In the genomic region with DNA sequence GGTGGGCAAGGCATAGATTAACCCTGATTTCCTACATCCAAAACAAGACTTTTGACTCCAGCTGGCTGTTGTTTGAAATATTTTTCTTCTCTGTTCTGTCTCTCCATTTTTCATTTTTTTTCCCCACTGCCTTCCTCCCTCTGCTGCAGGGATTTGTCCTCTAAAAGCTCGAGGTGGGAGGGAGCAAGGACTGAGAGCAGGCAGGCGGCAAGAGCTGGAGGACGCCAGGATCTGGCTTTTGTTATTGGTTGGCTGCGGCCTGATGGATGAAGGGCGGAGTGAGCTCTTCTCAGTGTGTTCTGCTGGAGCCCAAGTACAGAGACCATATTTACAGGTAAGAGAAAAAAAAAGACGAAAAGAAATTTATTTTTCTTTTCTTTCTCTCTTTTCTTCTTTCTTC, we compare ENCODE assay signal across 9 mouse cellular contexts. TPM values are rescaled to one million over a fixed set of nuclear protein-coding genes. Genes with fewer than 3 reads are reported as not detected.
DNase-seq lines count a peak whose midpoint lies in the region; ATAC-seq lines count a peak whose summit lies in the region.
"Had no signal": no experiment of that assay in that cellular context is flagged by ENCODE, and none has a peak within 500 bp of the region (broad histone marks: within the 10 kb centered on the region; RNA-seq: fewer than 3 reads in every experiment).

Csrnp3 (plus strand) TSS at position 217 of the 400 bp plus-strand sequence.

- no peaks in the 10 kb centered on the region for H3K27me3 ChIP-seq in kidney, embryonic 14.5 days (ENCODE audit: control insufficient read depth, insufficient read depth, low read length)

- no peaks in the 10 kb centered on the region for H3K4me1 ChIP-seq in kidney, embryonic 14.5 days (ENCODE audit: control insufficient read depth, insufficient read depth, low read length)

- H3K9ac ChIP-seq in kidney, embryonic 14.5 days (ENCODE audit: low read depth, low read length) = peak within 1 kb of the TSS; percentile 19; the same call in 1 of the 2 replicates

- no peak for DNase-seq in kidney, adult 11 months
- DNase-seq in embryo, embryonic 11.5 days (ENCODE audit: low read depth, low spot score) = peak; percentile 67
- peak; percentile 46 to 47 for DNase-seq in heart, postnatal 10 days
- DNase-seq in layer of hippocampus, postnatal 25 days (ENCODE audit: extremely low spot score in 1 of 2, low spot score in 1 of 2) = peak in 1 of 2 experiments; percentile 59
- DNase-seq in lung, postnatal 4 days = peak; percentile 12 to 31
- DNase-seq in right cerebral cortex, postnatal 25 days = peak; percentile 74
- no peak for DNase-seq in c-Kit-positive CD71-positive TER-119-positive erythroid progenitor cells, embryonic 14.5 days (ENCODE audit: low spot score)

- intact Hi-C loops in heart, postnatal 10 days (cut with DNase I) = no loop called here

- WGBS in kidney, embryonic 14.5 days = under 1% methylated on average over 6 of the region's 6 CpGs

- ATAC-seq in kidney, embryonic 14.5 days (ENCODE audit: low FRiP score, low TSS enrichment) = peak; percentile 96

- H3K4me3 ChIP-seq in kidney, embryonic 14.5 days (ENCODE audit: low read length) = peak within 1 kb of the TSS; percentile 40

- H3K4me2 ChIP-seq in kidney, embryonic 14.5 days (replicated peaks; ENCODE audit: low read depth, low read length) = peak within 1 kb of the TSS; percentile 43

- H3K9me3 ChIP-seq in kidney, embryonic 14.5 days (ENCODE audit: control insufficient read depth, low read length) = no peaks in the 10 kb centered on the region

- H3K27ac ChIP-seq in kidney, embryonic 14.5 days (ENCODE audit: low read depth, low read length) = no peak within 1 kb of the TSS

- no peaks in the 10 kb centered on the region for H3K36me3 ChIP-seq in kidney, embryonic 14.5 days (ENCODE audit: control insufficient read depth, insufficient read depth, low read length)
- H3K36me3 ChIP-seq: G1E had no signal

RNA-seq across cellular contexts. Expression of gene Csrnp3, which starts in this region (rescaled TPM):
- 2.5 and 3.1 TPM in 2 replicates for polyA plus RNA-seq in kidney, embryonic 14.5 days (2014; fragmentation: Nextera tagmentation; extraction: Ambion mirVana)
- under 1 TPM; 0.24 to 0.42 TPM for total RNA-seq in heart, postnatal 10 days (2021)
- total RNA-seq in layer of hippocampus, postnatal 25 days (2021) = 10 to 100 TPM; 72.7 to 82.4 TPM
- polyA plus RNA-seq: G1E had no signal

Comparison
In these comparisons a context has a peak if more than half of its experiments do, and no peak if none do; other contexts are left out.
1. RNA of gene Csrnp3 (total RNA-seq): 72.7 to 82.4 TPM in layer of hippocampus, postnatal 25 days; 0.24 to 0.42 TPM in heart, postnatal 10 days; every median in the first group is over 10 times any median in the second.
2. Peak in DNase-seq in heart, postnatal 10 days; RNA of the gene not detected or under 1 TPM.
3. DNase-seq: peak in embryo, embryonic 11.5 days (single experiment), lung, postnatal 4 days (2 of 2) and right cerebral cortex, postnatal 25 days (single experiment); none in kidney, adult 11 months (single experiment) and c-Kit-positive CD71-positive TER-119-positive erythroid progenitor cells, embryonic 14.5 days (single experiment).